Mouse (Mus musculus) kidney, embryonic 14.5 days (tissue): ENCODE measurements around the gene Tars. TPM values are rescaled to one million over a fixed set of nuclear protein-coding genes. Genes with fewer than 3 reads are reported as not detected.

Source experiments
- ATAC-seq: fragments of 200-750 bp; cut with Nextera tagmentation; 2 replicates; pipeline ENCODE4 v1.8.0; 2017; ENCODE audit warnings: moderate number of reproducible peaks, mild to moderate bottlenecking, moderate TSS enrichment, moderate library complexity; ENCODE audit not compliant: low FRiP score, low TSS enrichment
- H3K27ac ChIP-seq: fragments of 300-500 bp; sonication (generic); 2 replicates; pipeline ENCODE4 v1.5.1; 2014; ENCODE audit warnings: low read depth, mild to moderate bottlenecking, low read length, moderate library complexity, mixed read lengths
- H3K27me3 ChIP-seq: fragments of 300-500 bp; sonication (generic); 2 replicates; pipeline ENCODE4 v1.6.1; 2014; ENCODE audit warnings: mild to moderate bottlenecking, low read length; ENCODE audit not compliant: control insufficient read depth, insufficient read depth
- H3K36me3 ChIP-seq: fragments of 300-500 bp; sonication (generic); 2 replicates; pipeline ENCODE4 v1.6.1; 2014; ENCODE audit warnings: low read length, mixed read lengths; ENCODE audit not compliant: control insufficient read depth, insufficient read depth
- H3K4me1 ChIP-seq: fragments of 300-500 bp; sonication (generic); 2 replicates; pipeline ENCODE4 v1.6.1; 2014; ENCODE audit warnings: low read length, mixed read lengths; ENCODE audit not compliant: control insufficient read depth, insufficient read depth
- H3K4me2 ChIP-seq: fragments of 300-500 bp; sonication (generic); replicated peaks from 2 replicates; pipeline ENCODE4 v1.6.1; 2014; ENCODE audit warnings: low read depth, mild to moderate bottlenecking, low read length
- H3K4me3 ChIP-seq: fragments of 300-500 bp; sonication (generic); 2 replicates; pipeline ENCODE4 v1.5.1; 2014; ENCODE audit warnings: mild to moderate bottlenecking, low read length
- H3K9ac ChIP-seq: fragments of 300-500 bp; sonication (generic); 2 replicates; pipeline ENCODE4 v1.6.1; 2014; ENCODE audit warnings: low read depth, mild to moderate bottlenecking, low read length, moderate library complexity
- H3K9me3 ChIP-seq: fragments of 300-500 bp; sonication (generic); 2 replicates; pipeline ENCODE4 v1.6.1; 2016; ENCODE audit warnings: low read length; ENCODE audit not compliant: control insufficient read depth
- WGBS: fragments of 180-500 bp; shearing (Covaris S2); extraction: QIAGEN DNeasy Blood & Tissue Kit; methylation state at CpG from one replicate; pipeline ENCODE4 v1.1.7; 2014; 5-methylcytosine and 5-hydroxymethylcytosine counted together
- polyA plus RNA-seq: library from polyadenylated mRNA; unstranded; fragments of >200 nt; fragmentation: Nextera tagmentation; extraction: Ambion mirVana; gene quantifications from 2 replicates; pipeline ENCODE4 v1.2.1, GENCODE M21; 2014

Gene Tars
- polyA plus RNA-seq = 51.9 and 70.3 TPM in 2 replicates

DNA sequence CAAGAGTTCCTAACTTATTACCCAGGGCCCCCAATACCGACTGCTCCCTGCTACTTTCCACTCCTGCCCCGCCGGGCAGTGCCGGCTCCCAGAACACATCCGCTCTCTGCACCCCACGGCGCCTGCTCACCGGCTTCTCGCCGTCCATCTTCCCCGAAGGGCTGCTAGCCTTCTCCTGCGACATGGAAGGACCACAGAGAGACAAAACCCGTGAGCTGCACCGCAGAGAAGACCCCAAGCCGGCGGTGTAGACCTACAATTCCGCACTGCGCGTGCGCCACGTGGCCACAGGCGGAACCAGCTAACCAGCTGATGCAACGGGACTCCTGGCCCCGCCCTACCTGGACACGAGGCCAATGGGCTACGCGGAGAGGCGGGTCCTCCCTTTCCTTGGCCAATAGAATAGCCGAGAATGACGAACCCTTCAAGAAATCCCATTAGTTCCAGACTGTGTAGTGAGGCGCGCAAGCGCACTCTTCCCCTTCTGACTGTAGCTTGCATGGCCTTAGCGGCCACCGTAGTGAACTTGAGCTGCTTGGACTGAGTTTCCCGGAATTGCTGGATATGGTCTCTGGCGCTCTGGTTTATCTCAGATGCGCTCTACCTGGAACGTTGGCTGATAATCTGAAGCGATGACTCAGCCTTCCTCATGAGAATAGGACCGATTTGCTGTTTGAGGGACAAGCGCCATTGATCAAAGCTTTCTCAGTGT, at the start of gene Tars:
Gene Tars (minus strand): TSS at position 310 of the 712 bp plus-strand sequence.
- Histone ChIP-seq H3K27ac (peak within 1 kb of the TSS; percentile 30; the same call in 1 of the 2 replicates), H3K4me2 (peak within 1 kb of the TSS; percentile 80), H3K9ac (peak within 1 kb of the TSS; percentile 78), H3K27me3 (peaks cover 2% of the 10 kb centered on the region; the same call in 1 of the 2 replicates), H3K4me1 (peaks cover 7% of the 10 kb centered on the region; the same call in 1 of the 2 replicates), H3K4me3 (peak within 1 kb of the TSS; percentile 92), H3K36me3 (peaks cover 10% of the 10 kb centered on the region), H3K9me3 (no peaks in the 10 kb centered on the region)
- peak; percentile 100 for ATAC-seq
- WGBS = under 1% methylated on average over 42 of the region's 42 CpGs

DNA sequence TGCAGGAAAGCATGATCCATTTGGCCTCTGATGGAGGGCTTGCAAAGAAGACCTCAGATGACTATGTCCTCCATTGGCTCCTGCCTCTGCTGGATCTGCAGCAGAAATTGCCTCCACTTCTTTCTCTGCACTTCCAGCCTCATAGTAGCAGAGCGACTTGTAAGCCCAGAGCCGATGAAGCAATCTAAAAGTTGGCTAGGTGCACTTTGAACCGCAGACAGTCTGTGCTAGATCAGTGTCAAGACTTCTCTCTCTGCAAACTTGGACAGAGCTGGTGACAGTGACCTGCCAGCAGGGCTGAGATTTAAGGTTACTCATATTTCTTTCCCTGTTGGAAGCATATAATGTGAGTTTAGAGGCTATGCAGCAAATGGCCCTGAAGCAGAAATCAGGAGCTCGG, 37.9 kb upstream of the Tars start:
- no peaks in the 10 kb centered on the region for H3K36me3 ChIP-seq
- H3K27ac ChIP-seq = no peak overlapping the region
- H3K9me3 ChIP-seq = no peaks in the 10 kb centered on the region
- no peak for ATAC-seq
- WGBS = 88% methylated on average over 4 of the region's 4 CpGs
- no peaks in the 10 kb centered on the region for H3K27me3 ChIP-seq
- H3K9ac ChIP-seq = no peak overlapping the region
- H3K4me1 ChIP-seq = no peaks in the 10 kb centered on the region
- no peak overlapping the region for H3K4me2 ChIP-seq
- H3K4me3 ChIP-seq = no peak overlapping the region

DNA sequence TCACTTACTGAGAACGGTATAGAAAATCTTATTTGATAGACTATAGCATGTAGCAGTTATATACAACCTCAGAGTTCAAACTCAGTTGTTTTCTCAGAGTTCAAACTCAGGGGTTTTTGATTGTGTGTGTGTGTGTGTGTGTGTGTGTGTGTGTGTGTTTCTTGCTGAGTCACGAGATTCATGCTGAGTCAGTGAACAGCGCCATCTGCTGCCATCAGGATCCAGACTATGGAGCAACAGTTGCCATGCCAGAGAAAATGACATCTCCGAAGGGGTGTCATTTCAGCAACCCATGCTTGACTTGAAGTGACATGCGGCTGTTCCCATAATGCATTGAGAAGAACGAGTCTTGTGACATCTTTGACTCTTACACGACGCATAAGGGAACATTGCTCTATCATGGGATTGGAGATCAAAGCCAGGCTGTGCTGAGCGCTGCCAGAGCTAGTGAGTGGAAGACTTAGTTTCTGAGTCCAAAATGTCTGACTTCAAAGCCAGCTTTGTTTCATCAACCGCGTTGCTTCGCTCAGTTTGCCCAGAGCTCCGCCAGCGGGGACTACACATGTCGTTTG, 37.3 kb upstream of the Tars start:
- Histone ChIP-seq H3K9ac (no peak overlapping the region), H3K27ac (no peak overlapping the region), H3K4me2 (no peak overlapping the region), H3K4me3 (no peak overlapping the region), H3K36me3 (no peaks in the 10 kb centered on the region), H3K4me1 (no peaks in the 10 kb centered on the region), H3K27me3 (no peaks in the 10 kb centered on the region), H3K9me3 (no peaks in the 10 kb centered on the region)
- 92% methylated on average over 15 of the region's 15 CpGs for WGBS
- ATAC-seq = no peak

DNA sequence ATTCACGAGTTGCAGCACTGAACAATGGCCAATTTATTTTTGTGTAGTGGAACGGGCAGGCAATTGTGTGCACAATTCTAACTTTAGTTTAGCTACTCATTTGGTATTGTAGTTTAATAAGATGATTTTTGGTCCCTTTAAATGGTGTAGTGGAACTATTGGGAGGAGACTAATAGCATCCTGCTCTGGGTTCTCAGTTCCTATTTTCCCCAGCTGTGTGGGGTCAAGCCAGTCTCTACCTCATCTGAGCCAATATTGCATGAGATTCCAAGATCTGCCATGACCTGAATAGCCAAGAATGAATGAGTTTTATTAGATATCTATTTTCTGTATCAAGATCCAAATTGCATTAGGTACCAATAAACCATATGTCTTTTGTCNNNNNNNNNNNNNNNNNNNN, 27.4 kb upstream of the Tars start:
- H3K9ac ChIP-seq = no peak overlapping the region
- H3K4me1 ChIP-seq = no peaks in the 10 kb centered on the region
- no peaks in the 10 kb centered on the region for H3K9me3 ChIP-seq
- no peak overlapping the region for H3K4me2 ChIP-seq
- H3K4me3 ChIP-seq = no peak overlapping the region
- no peaks in the 10 kb centered on the region for H3K27me3 ChIP-seq
- H3K27ac ChIP-seq = no peak overlapping the region
- no peak for ATAC-seq
- no peaks in the 10 kb centered on the region for H3K36me3 ChIP-seq
- WGBS = 86% methylated on average over 2 of the region's 2 CpGs

DNA sequence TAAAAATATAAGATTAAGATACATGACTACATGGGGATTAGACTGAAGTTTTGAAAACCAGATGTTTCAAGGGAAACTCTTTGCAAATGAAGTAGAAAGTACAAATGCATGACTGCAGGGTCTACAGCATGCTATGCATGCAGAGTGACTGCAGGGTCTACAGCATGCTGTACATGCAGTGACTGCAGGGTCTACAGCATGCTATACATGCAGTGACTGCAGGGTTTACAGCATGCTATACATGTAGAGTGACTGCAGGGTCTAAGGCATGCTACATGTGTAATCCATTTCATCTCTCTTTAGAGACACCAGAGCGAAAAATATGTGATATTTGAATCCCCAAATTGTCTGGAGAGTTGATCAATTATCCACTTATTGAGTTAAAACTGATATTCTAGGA, 14.0 kb upstream of the Tars start:
- no peak overlapping the region for H3K9ac ChIP-seq
- H3K27ac ChIP-seq = no peak overlapping the region
- no peaks in the 10 kb centered on the region for H3K4me1 ChIP-seq
- no peaks in the 10 kb centered on the region for H3K9me3 ChIP-seq
- H3K27me3 ChIP-seq = no peaks in the 10 kb centered on the region
- no peak overlapping the region for H3K4me2 ChIP-seq
- no peak for ATAC-seq
- 100% methylated on average over 1 of the region's 1 CpGs for WGBS
- H3K4me3 ChIP-seq = no peak overlapping the region
- H3K36me3 ChIP-seq = no peaks in the 10 kb centered on the region

DNA sequence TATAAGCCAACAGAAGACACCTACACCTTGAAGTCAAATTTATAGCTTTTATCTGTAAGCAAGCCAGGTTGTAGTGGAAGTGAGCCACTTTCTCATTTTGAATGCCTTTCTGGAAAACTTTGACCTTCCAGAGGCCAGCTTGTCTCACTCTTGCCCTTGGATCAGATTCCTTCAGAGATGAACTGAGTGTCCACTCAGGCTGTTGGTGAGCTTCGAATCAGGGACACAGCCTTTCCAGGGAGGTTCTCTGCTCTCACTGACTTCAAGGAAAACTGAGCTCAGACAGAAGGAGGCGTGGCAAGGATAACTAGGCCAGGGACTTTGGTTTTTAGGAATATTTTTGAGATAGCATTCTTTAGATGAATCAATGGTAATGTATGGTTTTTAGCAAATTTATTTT, 13.1 kb upstream of the Tars start:
- H3K9me3 ChIP-seq = no peaks in the 10 kb centered on the region
- no peaks in the 10 kb centered on the region for H3K36me3 ChIP-seq
- H3K4me3 ChIP-seq = no peak overlapping the region
- 79% methylated on average over 2 of the region's 2 CpGs for WGBS
- no peak overlapping the region for H3K27ac ChIP-seq
- H3K4me2 ChIP-seq = no peak overlapping the region
- ATAC-seq = no peak
- no peaks in the 10 kb centered on the region for H3K4me1 ChIP-seq
- H3K27me3 ChIP-seq = no peaks in the 10 kb centered on the region
- H3K9ac ChIP-seq = no peak overlapping the region

DNA sequence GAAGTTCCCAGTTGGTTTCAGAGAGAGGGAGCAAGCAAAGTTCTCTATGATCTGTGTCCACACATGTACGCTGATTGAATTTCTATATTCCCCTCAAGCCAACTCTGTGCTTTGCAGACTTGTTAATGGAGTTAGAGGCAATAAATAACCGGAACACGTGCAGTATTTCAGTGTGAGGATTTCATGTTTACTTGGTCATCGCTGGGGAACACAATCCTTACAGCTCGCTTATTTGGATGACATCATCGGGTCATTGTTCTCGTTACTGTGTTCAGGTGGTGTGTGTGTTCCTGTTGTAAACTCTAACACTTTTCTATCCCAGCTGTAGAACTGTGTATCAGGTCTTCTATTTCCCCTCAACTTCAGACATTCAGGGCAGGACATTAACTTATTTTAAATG, 12.4 kb upstream of the Tars start:
- no peaks in the 10 kb centered on the region for H3K4me1 ChIP-seq
- no peaks in the 10 kb centered on the region for H3K36me3 ChIP-seq
- H3K27me3 ChIP-seq = no peaks in the 10 kb centered on the region
- no peak overlapping the region for H3K4me3 ChIP-seq
- no peaks in the 10 kb centered on the region for H3K9me3 ChIP-seq
- no peak overlapping the region for H3K27ac ChIP-seq
- WGBS = 50% methylated on average over 7 of the region's 7 CpGs
- H3K4me2 ChIP-seq = no peak overlapping the region
- H3K9ac ChIP-seq = no peak overlapping the region
- no peak for ATAC-seq

DNA sequence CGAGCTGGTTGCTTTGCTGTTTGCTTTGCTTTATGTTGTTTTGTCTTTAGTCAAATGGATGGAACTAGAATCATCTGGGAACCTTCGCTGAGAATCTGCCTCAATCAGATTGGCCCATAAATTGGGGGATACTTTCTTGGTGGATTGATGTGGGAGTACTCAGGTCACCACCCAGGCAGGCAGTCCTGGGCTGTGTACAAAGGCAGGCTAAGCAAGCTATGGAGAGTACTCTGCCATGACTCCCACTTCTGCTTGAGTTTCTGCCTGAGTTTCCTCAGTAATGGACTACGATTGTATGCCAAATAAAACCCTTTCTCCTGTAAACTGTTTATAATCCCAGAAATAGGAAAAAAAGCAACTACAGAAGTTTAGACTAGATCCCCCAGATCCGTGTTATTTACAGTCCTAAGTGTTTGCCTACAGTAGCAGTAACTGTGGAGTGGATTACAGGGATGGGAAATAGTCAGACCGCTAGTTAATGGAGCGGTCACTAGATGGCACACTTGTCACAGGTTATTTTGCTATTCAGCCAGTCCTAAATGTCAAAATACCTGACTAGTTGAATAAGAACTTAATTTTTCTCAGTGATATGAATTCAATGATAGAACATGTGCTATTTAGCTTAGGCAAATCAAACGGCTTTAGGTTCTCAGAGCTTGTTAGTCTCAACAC, 8.8 kb upstream of the Tars start:
- H3K4me3 ChIP-seq = no peak overlapping the region
- 33% methylated on average over 7 of the region's 7 CpGs for WGBS
- H3K36me3 ChIP-seq = no peaks in the 10 kb centered on the region
- no peaks in the 10 kb centered on the region for H3K4me1 ChIP-seq
- no peak overlapping the region for H3K4me2 ChIP-seq
- H3K9me3 ChIP-seq = no peaks in the 10 kb centered on the region
- H3K9ac ChIP-seq = no peak overlapping the region
- no peak overlapping the region for H3K27ac ChIP-seq
- peaks cover 2% of the 10 kb centered on the region; the same call in 1 of the 2 replicates for H3K27me3 ChIP-seq
- no peak for ATAC-seq

DNA sequence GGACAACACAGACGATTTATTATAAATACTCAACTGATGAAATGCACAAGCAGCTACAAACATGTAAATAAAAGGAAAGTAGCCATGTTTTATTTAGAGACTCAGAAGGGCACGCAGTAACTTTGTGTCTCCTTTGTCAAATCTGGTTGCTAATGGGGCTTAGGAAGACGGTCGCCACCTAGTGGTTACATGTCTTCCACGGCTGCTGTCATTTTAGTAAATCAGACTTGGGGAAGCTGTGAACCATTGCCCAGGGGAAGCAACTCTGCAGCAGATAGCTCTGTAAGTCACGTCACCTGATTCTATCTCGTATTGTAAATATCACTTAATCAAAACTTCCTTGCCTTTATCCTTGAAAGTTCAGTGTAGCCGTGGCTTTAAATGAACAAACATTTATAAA, 7.9 kb upstream of the Tars start:
- 12% methylated on average over 8 of the region's 8 CpGs for WGBS

More for the DNA sequence above, 7.9 kb upstream of the Tars start:
- Histone ChIP-seq H3K9me3 (no peaks in the 10 kb centered on the region), H3K9ac (no peak overlapping the region), H3K4me2 (no peak overlapping the region), H3K27ac (no peak overlapping the region), H3K4me3 (no peak overlapping the region), H3K36me3 (no peaks in the 10 kb centered on the region), H3K27me3 (peaks cover 2% of the 10 kb centered on the region; the same call in 1 of the 2 replicates), H3K4me1 (no peaks in the 10 kb centered on the region)
- 0 out of 2 replicates have a peak, but pooled peaks have one; percentile 18 for ATAC-seq
